Mouse (Mus musculus) heart, adult 11 months (tissue): ENCODE results near the gene 1700012B07Rik.

ENCODE experiments used
- DNase-seq: peaks from one replicate; pipeline ENCODE4 v3.0.0; 2022

The 1700012B07Rik gene

DNA sequence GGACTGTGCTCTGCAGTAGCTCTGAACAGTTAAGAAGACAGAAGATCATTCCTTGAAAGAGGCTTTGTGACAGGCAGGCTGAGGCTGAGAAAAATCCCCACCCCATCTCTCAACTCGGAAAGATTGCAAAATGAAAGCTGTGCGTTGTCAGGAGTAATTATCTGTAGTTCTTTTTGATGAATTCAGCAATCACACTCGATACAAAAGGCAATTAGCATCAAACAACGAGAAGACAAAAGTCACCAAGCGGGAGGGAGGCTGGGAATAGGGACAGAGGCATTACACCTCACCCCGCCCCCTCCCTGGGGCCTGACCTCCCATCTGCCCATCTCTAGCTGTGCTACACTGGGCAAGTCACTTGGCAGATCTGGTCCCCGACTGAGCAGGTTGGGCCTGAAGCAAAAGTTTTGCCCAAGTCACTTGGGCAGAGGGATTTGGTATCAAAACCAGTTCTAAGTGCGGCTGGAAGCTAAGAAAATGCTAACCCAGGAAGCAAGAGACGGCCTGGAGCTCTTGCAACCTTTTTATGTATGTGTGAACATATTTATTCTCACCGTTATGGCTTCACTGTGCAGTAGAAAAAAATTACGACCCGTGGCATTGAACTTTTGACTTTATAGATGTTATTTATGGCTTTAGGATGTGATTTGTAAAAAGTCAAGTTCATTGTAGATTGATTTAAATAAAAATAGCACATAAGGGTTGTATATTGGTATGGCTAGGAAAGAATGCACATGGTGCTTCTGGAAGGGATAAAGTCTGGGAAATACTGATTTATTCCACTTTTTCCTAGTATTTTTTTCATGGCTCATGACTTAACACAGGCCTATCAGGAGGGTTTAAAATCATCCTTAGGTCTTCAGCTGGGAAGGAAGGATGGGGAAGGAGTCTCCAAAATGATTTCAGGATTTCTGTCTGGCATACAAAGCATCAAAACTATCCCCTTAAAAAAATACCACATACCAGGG is 75.9 kb downstream of the 1700012B07Rik start:
- peak; percentile 76 for DNase-seq

DNA sequence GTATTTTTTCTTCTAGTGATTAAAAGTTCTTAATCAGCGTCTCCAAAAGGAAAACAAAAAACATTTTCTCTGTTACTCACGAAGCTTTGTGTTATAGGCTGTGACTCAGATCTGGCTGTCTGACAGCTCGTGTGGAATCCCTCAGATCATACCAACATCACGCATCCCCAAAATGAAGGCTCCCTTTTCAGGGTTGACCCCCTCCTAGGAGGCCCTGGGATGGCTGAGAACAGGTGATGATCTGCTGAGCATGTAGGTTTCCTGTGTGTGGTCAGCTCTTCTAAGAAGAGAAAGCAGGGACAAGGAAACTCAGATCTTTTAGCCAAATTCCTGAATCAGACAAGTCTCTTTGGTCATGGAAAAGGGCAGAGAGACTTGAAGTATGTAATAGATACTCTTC is 82.6 kb downstream of the 1700012B07Rik start:
- DNase-seq = peak; percentile 82

DNA sequence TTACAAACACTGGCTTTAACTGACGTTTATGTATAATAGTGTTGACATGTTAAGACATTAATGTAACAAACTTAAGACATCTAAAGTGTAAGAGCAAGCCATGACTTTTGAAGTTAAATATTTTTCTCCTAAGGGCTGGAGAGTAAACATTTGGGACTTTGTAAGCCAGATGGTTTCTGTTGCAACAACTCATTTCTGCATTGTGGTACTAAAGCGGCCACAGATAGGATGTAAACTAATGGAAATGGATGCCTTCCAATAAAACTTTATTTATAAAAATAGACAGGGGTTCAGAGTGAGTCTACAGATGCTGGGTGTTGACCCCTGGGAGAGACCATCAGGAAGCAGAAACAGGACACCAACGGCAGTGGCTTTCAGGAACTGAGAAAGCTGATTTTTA is 89.9 kb downstream of the 1700012B07Rik start:
- peak; percentile 33 for DNase-seq
